Mouse (Mus musculus) hindbrain, embryonic 15.5 days (tissue): ENCODE data around the gene Gm49416. TPM values are rescaled to one million over a fixed set of nuclear protein-coding genes. Genes with fewer than 3 reads are reported as not detected.

Experiments
- ATAC-seq: fragments of 200-750 bp; cut with Nextera tagmentation; 2 replicates; pipeline ENCODE4 v1.8.0; 2017; ENCODE audit warnings: low read depth, moderate number of reproducible peaks, moderate TSS enrichment; ENCODE audit not compliant: low FRiP score
- H3K27ac ChIP-seq: fragments of 300-500 bp; sonication (generic); replicated peaks from 2 replicates; pipeline ENCODE4 v1.5.1; 2015; ENCODE audit warnings: mild to moderate bottlenecking, inconsistent platforms
- H3K27me3 ChIP-seq: fragments of 300-500 bp; sonication (generic); 2 replicates; pipeline ENCODE4 v1.6.1; 2015; ENCODE audit warnings: control low read depth, inconsistent platforms
- H3K36me3 ChIP-seq: fragments of 300-500 bp; sonication (generic); 2 replicates; pipeline ENCODE4 v1.6.1; 2015; ENCODE audit warnings: control low read depth, inconsistent platforms
- H3K4me1 ChIP-seq: fragments of 300-500 bp; sonication (generic); replicated peaks from 2 replicates; pipeline ENCODE4 v1.6.1; 2015; ENCODE audit warnings: control low read depth, inconsistent platforms
- H3K4me2 ChIP-seq: fragments of 300-500 bp; sonication (generic); 2 replicates; pipeline ENCODE4 v1.6.1; 2015; ENCODE audit warnings: moderate library complexity, mild to moderate bottlenecking, inconsistent platforms
- H3K4me3 ChIP-seq: fragments of 300-500 bp; sonication (generic); 2 replicates; pipeline ENCODE4 v1.5.1; 2015; ENCODE audit warnings: mild to moderate bottlenecking, inconsistent platforms
- H3K9ac ChIP-seq: fragments of 300-500 bp; sonication (generic); 2 replicates; pipeline ENCODE4 v1.6.1; 2015; ENCODE audit warnings: inconsistent platforms
- H3K9me3 ChIP-seq: fragments of 300-500 bp; sonication (generic); 2 replicates; pipeline ENCODE4 v1.6.1; 2016; ENCODE audit warnings: control low read depth, inconsistent platforms
- whole genome bisulfite sequencing: fragments of 180-500 bp; shearing (Covaris S2); methylation state at CpG from one replicate; pipeline ENCODE4 v1.1.7; 2015; 5-methylcytosine and 5-hydroxymethylcytosine counted together
- polyA plus RNA-seq: library from polyadenylated mRNA; unstranded; fragments of >200 nt; fragmentation: Nextera tagmentation; extraction: Ambion mirVana; gene quantifications from 2 replicates; pipeline ENCODE4 v1.2.1, GENCODE M21; 2015

Gene Gm49416
- polyA plus RNA-seq, 1 experiment from 2014 or later = not detected

DNA sequence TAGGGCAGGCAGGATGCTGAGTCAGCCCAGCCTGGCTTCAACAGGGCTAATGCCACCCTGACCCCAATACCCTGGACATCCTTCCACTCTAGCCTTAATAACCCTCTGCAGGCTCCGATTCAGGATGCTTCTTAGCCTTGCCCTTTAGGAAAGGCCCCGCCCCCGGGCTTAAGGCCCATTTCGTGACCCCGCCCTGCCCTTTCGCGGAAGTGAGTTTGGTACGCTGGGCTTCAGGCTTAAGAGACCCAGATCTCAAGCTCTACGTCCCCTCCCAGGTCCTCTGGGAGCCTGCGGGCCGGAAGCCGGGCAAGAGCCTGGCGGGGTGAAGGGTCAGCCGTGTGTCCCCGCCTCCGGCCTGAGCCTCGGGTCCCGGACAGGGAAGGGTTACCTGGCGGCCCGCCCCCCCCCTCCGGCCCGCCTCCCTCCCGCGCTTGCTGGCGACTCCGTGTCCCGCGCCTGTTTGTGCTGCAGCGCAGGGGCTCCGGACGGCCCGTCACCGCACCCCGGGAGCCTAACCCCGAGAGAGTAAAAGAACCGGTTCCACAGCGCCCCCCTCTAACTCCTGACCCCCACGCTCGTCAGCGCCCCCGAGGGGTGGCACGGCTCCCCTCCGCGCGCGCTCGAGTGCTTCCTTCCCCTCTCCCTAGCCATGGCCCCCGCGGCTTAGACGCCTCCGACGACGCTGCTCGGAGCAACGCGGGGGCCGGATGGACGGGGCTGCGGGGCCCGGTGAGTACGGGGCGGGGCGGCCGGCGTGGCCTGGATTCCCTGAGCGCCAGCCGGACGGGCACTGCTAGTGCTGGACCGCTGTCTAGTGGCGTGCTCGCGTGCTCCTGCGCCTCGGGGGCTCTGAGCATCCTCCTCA, 40.7 kb downstream of the Gm49416 start, which contains the start of the genes Rom1 and Eml3:
TSS of gene Rom1 (minus strand) at position 133 of the 865 bp plus-strand sequence.
TSS of gene Eml3 (plus strand) at position 329 of the 865 bp plus-strand sequence.
- WGBS = under 1% methylated on average over 59 of the region's 74 CpGs
- peak within 1 kb of the TSS; percentile 53 for H3K9ac ChIP-seq
- H3K4me2 ChIP-seq = peak within 1 kb of the TSS; percentile 78
- H3K4me3 ChIP-seq = peak within 1 kb of the TSS; percentile 57
- peak; percentile 70 for ATAC-seq
- no peaks in the 10 kb centered on the region for H3K9me3 ChIP-seq
- H3K4me1 ChIP-seq = peaks cover 18% of the 10 kb centered on the region
- no peaks in the 10 kb centered on the region; the same call in 1 of the 2 replicates for H3K27me3 ChIP-seq
- H3K36me3 ChIP-seq = peaks cover 19% of the 10 kb centered on the region
- H3K27ac ChIP-seq = peak within 1 kb of the TSS; percentile 61; the same call in 1 of the 2 replicates

DNA sequence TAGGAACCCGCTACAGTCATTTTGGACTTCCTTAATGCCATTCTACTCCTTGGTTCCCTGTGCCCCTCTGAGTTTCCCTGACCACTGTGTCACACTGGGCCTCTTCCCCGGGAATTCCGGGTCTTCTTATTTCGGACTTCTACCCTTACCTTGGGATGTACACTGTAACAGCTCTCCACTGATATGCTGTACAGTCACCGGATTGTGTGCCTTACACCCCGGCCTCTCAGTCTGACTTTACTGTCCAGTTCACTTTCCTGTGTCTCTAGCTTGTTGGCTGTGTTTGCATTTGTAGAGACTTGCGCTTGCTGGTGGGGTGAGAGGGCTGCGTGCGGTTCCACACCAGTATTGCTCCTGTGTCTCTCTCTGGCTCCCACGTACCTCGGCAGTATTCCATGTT, 41.4 kb downstream of the Gm49416 start:
- Histone ChIP-seq H3K27me3 (no peaks in the 10 kb centered on the region; the same call in 1 of the 2 replicates), H3K4me3 (peak overlapping the region; percentile 57), H3K9ac (peak overlapping the region; percentile 53), H3K4me2 (peak overlapping the region; percentile 78), H3K36me3 (peaks cover 19% of the 10 kb centered on the region), H3K27ac (0 out of 2 replicates have a peak overlapping the region, but pooled peaks have one; percentile 61), H3K4me1 (peaks cover 18% of the 10 kb centered on the region), H3K9me3 (no peaks in the 10 kb centered on the region)
- WGBS = 19% methylated on average over 11 of the region's 11 CpGs
- ATAC-seq = 0 out of 2 replicates have a peak, but pooled peaks have one; percentile 1

DNA sequence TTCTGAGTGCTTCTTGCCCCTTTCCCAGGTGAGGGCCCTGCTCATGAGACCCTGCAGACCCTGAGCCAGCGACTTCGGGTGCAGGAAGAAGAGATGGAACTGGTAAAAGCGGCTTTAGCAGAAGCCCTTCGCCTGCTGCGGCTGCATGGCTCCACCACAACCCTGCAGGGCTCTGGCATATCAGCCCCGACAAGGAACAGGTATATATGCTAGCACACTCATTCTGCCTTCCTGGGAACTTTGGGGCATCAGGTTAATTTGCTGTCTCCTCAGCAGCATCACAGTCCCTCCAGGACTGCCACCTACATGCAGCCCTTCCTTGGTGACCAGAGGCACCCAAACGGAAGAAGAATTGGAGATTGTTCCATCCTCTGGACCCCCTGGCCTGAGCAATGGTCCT, 42.0 kb downstream of the Gm49416 start:
- Histone ChIP-seq H3K27ac (no peak overlapping the region), H3K27me3 (no peaks in the 10 kb centered on the region; the same call in 1 of the 2 replicates), H3K4me3 (no peak overlapping the region), H3K9ac (no peak overlapping the region), H3K4me1 (peaks cover 18% of the 10 kb centered on the region), H3K9me3 (no peaks in the 10 kb centered on the region), H3K4me2 (peak overlapping the region; percentile 78; the same call in 1 of the 2 replicates), H3K36me3 (peaks cover 18% of the 10 kb centered on the region)
- WGBS = 90% methylated on average over 7 of the region's 7 CpGs
- ATAC-seq = no peak

DNA sequence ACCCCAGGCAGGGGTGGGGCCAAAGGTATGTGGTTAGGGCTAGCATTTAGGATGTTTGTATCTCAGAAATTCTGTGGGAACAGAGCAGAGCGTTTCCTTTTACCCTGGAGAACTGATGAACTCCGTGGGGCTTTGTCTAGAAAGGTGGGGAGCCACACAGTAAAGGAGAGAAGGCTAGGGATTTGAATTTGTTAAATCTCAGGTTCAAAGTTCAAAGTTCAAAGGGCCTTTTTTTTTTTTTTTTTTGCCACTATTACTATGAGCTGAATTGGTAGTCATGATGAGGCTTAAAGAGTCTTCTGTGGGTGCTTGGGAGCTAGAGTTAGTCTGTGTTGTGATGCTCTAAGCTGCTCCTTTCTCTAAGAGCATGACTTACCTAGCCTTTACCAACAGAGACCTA, 48.0 kb downstream of the Gm49416 start:
- Histone ChIP-seq H3K4me1 (peaks cover 12% of the 10 kb centered on the region), H3K9me3 (no peaks in the 10 kb centered on the region), H3K4me3 (no peak overlapping the region), H3K27ac (no peak overlapping the region), H3K4me2 (no peak overlapping the region), H3K9ac (no peak overlapping the region), H3K27me3 (no peaks in the 10 kb centered on the region), H3K36me3 (0 out of 2 replicates have a peak, but pooled peaks cover 2% of the 10 kb centered on the region)
- no peak for ATAC-seq
- 84% methylated on average over 2 of the region's 2 CpGs for WGBS

DNA sequence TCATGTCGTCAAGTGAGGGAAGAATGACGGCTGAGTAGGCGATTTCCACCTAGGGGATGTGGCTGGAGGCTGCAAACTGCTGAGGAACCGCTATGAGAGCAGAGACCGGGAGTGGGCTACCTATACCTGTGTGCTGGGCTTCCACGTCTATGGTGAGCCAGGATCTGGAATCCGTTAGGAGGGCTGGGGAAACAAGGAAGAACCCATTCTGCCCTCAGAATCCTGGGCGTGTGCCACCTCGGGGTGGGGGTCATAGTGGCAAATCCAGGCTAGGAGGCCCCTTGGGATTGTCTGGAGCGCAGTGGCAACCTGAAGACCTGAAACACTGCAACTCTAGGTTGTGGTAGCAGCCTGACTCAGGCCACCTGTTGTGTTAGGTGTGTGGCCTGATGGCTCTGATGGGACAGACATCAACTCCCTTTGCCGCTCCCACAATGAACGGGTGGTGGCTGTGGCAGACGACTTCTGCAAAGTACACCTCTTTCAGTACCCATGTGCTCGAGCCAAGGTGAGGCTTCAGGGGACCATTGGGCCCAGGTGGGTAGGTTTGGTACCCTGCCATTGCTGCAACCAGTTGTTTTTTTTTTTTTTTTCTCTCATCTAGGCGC, 51.9 kb downstream of the Gm49416 start:
- Histone ChIP-seq H3K9me3 (no peaks in the 10 kb centered on the region), H3K4me2 (peak overlapping the region; percentile 66; the same call in 1 of the 2 replicates), H3K36me3 (peaks cover 10% of the 10 kb centered on the region), H3K4me3 (peak overlapping the region; percentile 92; the same call in 1 of the 2 replicates), H3K27me3 (no peaks in the 10 kb centered on the region), H3K9ac (no peak overlapping the region; the same call in 1 of the 2 replicates), H3K4me1 (peaks cover 37% of the 10 kb centered on the region), H3K27ac (no peak overlapping the region)
- WGBS = 84% methylated on average over 15 of the region's 15 CpGs
- no peak for ATAC-seq

DNA sequence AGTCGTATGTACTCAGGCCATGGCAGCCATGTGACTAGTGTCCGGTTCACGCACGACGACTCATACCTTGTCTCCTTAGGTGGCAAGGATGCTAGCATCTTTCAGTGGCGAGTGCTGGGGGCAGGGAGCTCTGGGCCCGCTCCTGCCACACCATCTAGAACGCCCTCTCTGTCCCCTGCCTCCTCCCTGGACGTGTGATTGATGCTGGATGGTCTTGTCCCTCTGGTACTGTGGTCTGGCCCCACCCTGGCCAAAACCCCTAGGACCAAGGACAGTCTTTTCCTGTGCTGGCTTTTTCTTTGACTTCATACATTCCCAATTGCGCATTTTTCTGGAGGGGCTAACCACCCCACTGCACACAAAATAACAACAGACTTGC, 52.4 kb downstream of the Gm49416 start:
- peak overlapping the region; percentile 90 for H3K27ac ChIP-seq
- no peaks in the 10 kb centered on the region for H3K27me3 ChIP-seq
- H3K4me3 ChIP-seq = peak overlapping the region; percentile 92
- 29% methylated on average over 10 of the region's 10 CpGs for WGBS
- H3K9me3 ChIP-seq = no peaks in the 10 kb centered on the region
- peak overlapping the region; percentile 94 for H3K9ac ChIP-seq
- ATAC-seq = peak; percentile 24; the same call in 1 of the 2 replicates
- H3K4me2 ChIP-seq = peak overlapping the region; percentile 66
- H3K4me1 ChIP-seq = peaks cover 37% of the 10 kb centered on the region
- peaks cover 13% of the 10 kb centered on the region for H3K36me3 ChIP-seq

DNA sequence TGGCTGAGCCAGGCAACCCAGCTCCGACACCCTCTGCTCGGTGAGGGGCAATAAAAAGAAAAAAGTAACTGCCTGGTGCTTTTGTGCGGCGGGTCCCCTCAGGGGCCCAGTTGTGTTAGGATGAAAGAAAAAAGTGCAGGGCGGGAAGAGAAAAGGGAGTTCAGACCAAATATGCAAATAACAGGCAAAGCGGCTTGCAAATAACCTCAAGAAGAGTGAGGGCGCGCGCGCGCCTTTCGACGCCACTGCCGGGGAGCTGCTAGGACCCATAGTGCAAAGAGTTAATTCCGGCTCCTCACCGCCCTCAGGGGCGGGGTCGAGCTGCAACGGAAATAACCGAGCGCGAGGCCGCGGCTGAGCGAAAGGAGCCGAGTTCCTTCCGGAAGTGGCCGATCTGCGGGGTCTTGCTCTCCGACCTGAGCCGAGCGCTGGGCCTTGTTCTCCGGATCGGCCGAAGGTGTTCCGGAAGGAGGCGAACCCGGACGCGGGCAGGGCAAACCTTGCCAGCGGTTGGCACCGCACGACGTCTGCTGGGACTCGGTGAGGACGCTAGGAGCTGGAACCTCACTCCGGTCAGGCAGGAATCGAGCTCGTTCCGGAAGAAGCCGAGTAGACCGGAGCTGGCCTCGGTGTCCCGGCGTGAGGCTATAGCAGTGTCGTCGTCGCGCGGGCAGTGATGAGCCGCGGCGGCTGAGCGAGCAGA, 52.9 kb downstream of the Gm49416 start, which contains the start of gene Mta2:
TSS of gene Mta2 (plus strand) at position 361 of the 703 bp plus-strand sequence.
- peak within 1 kb of the TSS; percentile 66 for H3K4me2 ChIP-seq
- peak within 1 kb of the TSS; percentile 90 for H3K27ac ChIP-seq

DNA sequence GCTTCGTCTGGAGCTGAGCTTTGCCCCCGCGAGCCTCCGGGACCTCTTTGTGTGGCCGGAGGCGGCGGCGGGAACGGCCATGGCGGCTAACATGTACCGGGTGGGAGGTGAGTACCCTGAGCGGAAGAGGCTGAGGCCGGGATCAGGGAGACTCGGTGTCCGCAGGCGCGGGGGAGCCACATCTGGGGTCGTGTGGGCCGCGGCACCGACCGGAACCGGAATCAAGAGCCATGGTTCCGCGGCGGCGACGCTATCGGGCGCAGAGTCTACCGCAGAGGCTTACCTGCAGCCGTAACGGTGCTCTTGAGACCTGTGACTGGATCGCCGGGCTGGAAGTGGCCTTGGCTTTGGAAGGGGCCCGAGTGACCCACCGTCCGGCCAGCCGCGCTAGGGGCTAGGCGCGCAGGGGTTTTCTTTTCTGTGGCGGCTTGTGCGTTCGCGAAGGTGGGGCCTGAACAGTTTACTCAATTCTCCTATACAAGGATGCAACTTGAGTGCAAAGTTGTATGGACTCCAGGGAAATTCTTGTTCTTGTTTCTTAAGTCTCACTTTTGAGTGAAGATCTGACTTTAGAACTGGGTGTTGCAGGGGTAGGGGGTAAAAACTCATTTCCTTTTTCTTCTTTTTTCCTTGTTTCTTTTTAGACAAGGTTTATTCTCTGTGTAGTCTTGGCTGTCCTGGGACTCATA, 53.7 kb downstream of the Gm49416 start:
- no peaks in the 10 kb centered on the region for H3K9me3 ChIP-seq
- peaks cover 37% of the 10 kb centered on the region for H3K4me1 ChIP-seq
- no peaks in the 10 kb centered on the region for H3K27me3 ChIP-seq
- H3K9ac ChIP-seq = peak overlapping the region; percentile 94
- under 1% methylated on average over 46 of the region's 46 CpGs for WGBS
- H3K4me3 ChIP-seq = peak overlapping the region; percentile 92
- ATAC-seq = peak; percentile 29; the same call in 1 of the 2 replicates
- H3K4me2 ChIP-seq = peak overlapping the region; percentile 66
- H3K27ac ChIP-seq = peak overlapping the region; percentile 90
- peaks cover 24% of the 10 kb centered on the region for H3K36me3 ChIP-seq

More for the DNA sequence above, 52.9 kb downstream of the Gm49416 start, which contains the start of gene Mta2:
- Histone ChIP-seq H3K4me3 (peak within 1 kb of the TSS; percentile 92), H3K9me3 (no peaks in the 10 kb centered on the region), H3K27me3 (no peaks in the 10 kb centered on the region), H3K4me1 (peaks cover 37% of the 10 kb centered on the region), H3K9ac (peak within 1 kb of the TSS; percentile 94), H3K36me3 (peaks cover 18% of the 10 kb centered on the region)
- peak; percentile 95 for ATAC-seq
- WGBS = under 1% methylated on average over 64 of the region's 64 CpGs

DNA sequence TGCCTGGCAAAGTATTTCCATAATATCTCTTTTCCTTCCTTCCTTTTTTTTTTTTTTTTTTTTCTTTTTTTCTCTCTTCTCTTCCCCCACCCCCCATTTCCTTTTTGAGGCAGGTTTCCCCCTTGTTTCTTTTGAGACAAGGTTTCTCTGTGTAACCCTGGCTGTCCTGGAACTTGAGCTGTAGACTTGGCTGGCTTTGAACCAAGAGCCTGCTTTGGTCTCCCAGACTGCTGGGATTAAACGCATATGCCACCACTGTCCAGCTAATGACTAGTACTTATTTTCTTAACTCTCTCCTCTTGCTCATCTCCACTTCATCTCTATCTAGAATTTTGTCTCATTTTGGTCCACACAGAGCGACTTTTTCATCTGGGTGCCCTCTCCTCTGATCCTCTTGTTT, 54.3 kb downstream of the Gm49416 start:
- H3K4me1 ChIP-seq = peaks cover 37% of the 10 kb centered on the region
- peaks cover 31% of the 10 kb centered on the region for H3K36me3 ChIP-seq
- ATAC-seq = no peak
- H3K27ac ChIP-seq = peak overlapping the region; percentile 90; the same call in 1 of the 2 replicates
- H3K27me3 ChIP-seq = no peaks in the 10 kb centered on the region
- peak overlapping the region; percentile 66 for H3K4me2 ChIP-seq
- H3K9ac ChIP-seq = peak overlapping the region; percentile 94
- H3K9me3 ChIP-seq = no peaks in the 10 kb centered on the region
- WGBS = 66% methylated on average over 2 of the region's 2 CpGs
- peak overlapping the region; percentile 92 for H3K4me3 ChIP-seq

DNA sequence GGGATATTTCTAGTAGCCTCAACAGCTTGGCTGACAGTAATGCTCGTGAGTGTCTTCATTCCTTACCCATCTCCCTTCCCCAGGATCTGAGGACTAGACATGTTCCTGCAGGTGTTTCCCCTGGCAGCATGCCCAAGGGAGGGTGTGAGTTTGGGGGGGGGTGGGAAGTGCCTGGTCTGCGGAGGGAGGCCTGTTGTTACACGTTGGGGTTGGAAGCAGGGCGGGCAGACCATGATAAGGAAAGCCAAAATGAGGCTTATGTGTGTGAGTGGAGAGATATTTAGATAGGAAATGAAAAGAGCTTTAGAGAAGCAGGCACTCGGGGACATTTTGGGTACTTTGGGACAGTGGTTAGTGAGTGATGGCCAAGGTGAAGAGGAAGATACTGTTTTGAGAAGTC, 55.3 kb downstream of the Gm49416 start:
- no peak overlapping the region for H3K27ac ChIP-seq
- no peak for ATAC-seq
- H3K4me3 ChIP-seq = peak overlapping the region; percentile 13
- H3K4me2 ChIP-seq = peak overlapping the region; percentile 66; the same call in 1 of the 2 replicates
- no peaks in the 10 kb centered on the region for H3K9me3 ChIP-seq
- H3K36me3 ChIP-seq = peaks cover 41% of the 10 kb centered on the region
- no peaks in the 10 kb centered on the region for H3K27me3 ChIP-seq
- 60% methylated on average over 5 of the region's 5 CpGs for WGBS
- H3K4me1 ChIP-seq = peaks cover 37% of the 10 kb centered on the region
- 0 out of 2 replicates have a peak overlapping the region, but pooled peaks have one; percentile 94 for H3K9ac ChIP-seq

DNA sequence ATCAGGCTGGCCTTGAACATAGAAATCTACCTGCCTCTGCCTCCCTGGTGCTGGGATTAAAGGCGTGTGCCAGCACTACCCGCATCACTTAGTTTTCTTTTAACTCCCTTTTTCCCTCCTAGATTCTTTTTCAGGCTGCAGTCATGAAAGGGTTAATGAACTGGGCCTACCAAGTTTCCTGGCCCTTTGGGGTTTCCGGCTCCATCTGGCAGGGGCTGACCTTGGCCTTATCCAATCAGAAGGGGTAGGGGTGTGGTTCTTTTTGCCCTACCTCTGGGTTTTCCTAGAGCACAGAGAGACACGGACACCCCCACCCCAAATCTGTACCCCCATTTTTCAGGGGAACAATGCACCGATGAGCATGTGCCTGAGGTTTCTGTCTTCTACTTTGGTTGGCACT, 56.0 kb downstream of the Gm49416 start:
- no peak for ATAC-seq
- H3K4me1 ChIP-seq = peaks cover 37% of the 10 kb centered on the region
- peaks cover 45% of the 10 kb centered on the region for H3K36me3 ChIP-seq
- no peak overlapping the region for H3K27ac ChIP-seq
- H3K4me3 ChIP-seq = no peak overlapping the region
- 0 out of 2 replicates have a peak overlapping the region, but pooled peaks have one; percentile 12 for H3K9ac ChIP-seq
- H3K27me3 ChIP-seq = no peaks in the 10 kb centered on the region
- H3K4me2 ChIP-seq = peak overlapping the region; percentile 66
- 32% methylated on average over 5 of the region's 5 CpGs for WGBS
- H3K9me3 ChIP-seq = no peaks in the 10 kb centered on the region
